26 mouse cellular contexts compared by ENCODE assay signal in the genomic region with DNA sequence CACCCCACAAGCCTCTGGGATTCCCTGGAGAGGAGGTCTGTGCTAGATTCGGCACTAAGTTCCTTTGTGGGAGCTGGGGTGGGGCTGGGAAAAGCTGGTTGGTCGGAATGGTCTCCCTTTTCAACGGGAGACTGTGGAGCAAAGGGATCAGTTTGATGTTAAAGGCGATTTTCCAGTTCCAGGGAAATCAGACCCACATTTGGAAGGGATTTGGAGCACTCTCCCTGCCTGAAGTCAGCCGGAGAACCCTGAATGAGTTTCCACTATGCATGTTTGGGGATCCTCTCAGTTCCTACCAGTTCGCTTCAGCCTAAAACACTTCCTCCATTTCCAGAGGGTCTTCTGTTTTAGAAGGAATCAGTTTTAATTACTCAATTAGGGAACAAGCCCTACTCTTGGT.
DNase-seq lines count a peak whose midpoint lies in the region; ATAC-seq and TF ChIP-seq lines count a peak whose summit lies in the region.
"Had no signal": no experiment of that assay in that cellular context is flagged by ENCODE, and none has a peak within 500 bp of the region (broad histone marks: within the 10 kb centered on the region; RNA-seq: fewer than 3 reads in every experiment).

No protein-coding gene starts in this region.

- peaks cover 38% of the 10 kb centered on the region for H3K4me1 ChIP-seq in heart, embryonic 10.5 days
- H3K4me1 ChIP-seq in ES-Bruce4 (ENCODE audit: control insufficient read depth, insufficient read depth, low read length) = peaks cover 12% of the 10 kb centered on the region
- H3K4me1 ChIP-seq in embryonic facial prominence, embryonic 14.5 days (ENCODE audit: control insufficient read depth, insufficient read depth, low read length) = peaks cover 35% of the 10 kb centered on the region

- no peak for ATAC-seq in embryonic facial prominence, embryonic 14.5 days (ENCODE audit: low read depth)
- ATAC-seq: forebrain, embryonic 16.5 days; inflammation-experienced regulatory T-cells, adult 6 months; liver, embryonic 12.5 days; lung, postnatal 0 days had no signal

- TF ChIP-seq CTCF in ES-Bruce4 (IDR thresholded peaks at IDR 0.05; ENCODE audit: low read depth, low read length) = no peak

- H3K4me3 ChIP-seq in heart, embryonic 10.5 days = no peak overlapping the region
- no peak overlapping the region for H3K4me3 ChIP-seq in ES-Bruce4 (ENCODE audit: low read depth, low read length)
- no peak overlapping the region for H3K4me3 ChIP-seq in embryonic facial prominence, embryonic 14.5 days (ENCODE audit: low read depth, low read length)
- H3K4me3 ChIP-seq: heart, embryonic 12.5 days; hindbrain, embryonic 10.5 days; hindbrain, embryonic 15.5 days; liver, embryonic 12.5 days had no signal

- WGBS in heart, embryonic 10.5 days = 77% methylated on average over 6 of the region's 6 CpGs
- WGBS in embryonic facial prominence, embryonic 14.5 days = 30% methylated on average over 6 of the region's 6 CpGs

- no peak overlapping the region for H3K27ac ChIP-seq in heart, embryonic 10.5 days
- peak overlapping the region; percentile 86 for H3K27ac ChIP-seq in ES-Bruce4 (ENCODE audit: insufficient read depth, low read length)
- H3K27ac ChIP-seq in embryonic facial prominence, embryonic 14.5 days (replicated peaks; ENCODE audit: low read depth, low read length) = 0 out of 2 replicates have a peak overlapping the region, but pooled peaks have one; percentile 30
- H3K27ac ChIP-seq: hindbrain, embryonic 10.5 days; hindbrain, embryonic 15.5 days; liver, embryonic 12.5 days; macrophage had no signal

- peak overlapping the region; percentile 28; the same call in 1 of the 2 replicates for H3K9ac ChIP-seq in ES-Bruce4 (ENCODE audit: low read depth, poor library complexity, severe bottlenecking)
- no peak overlapping the region for H3K9ac ChIP-seq in embryonic facial prominence, embryonic 14.5 days (ENCODE audit: low read depth, low read length)
- H3K9ac ChIP-seq: heart, embryonic 12.5 days; hindbrain, embryonic 15.5 days; liver, embryonic 12.5 days had no signal

- H3K9me3 ChIP-seq in heart, embryonic 10.5 days = no peaks in the 10 kb centered on the region
- H3K9me3 ChIP-seq in ES-Bruce4 (replicated peaks; ENCODE audit: control insufficient read depth, insufficient read depth, low read length, poor library complexity, severe bottlenecking) = no peaks in the 10 kb centered on the region
- H3K9me3 ChIP-seq in embryonic facial prominence, embryonic 14.5 days (ENCODE audit: control insufficient read depth, low read length) = no peaks in the 10 kb centered on the region
- H3K9me3 ChIP-seq: heart, embryonic 12.5 days; hindbrain, embryonic 10.5 days; hindbrain, embryonic 15.5 days; liver, embryonic 12.5 days had no signal

- TF ChIP-seq EP300 in ES-Bruce4 (IDR thresholded peaks at IDR 0.05; ENCODE audit: insufficient read depth, low read depth, low read length) = no peak

- intact Hi-C loops in heart, postnatal 10 days (cut with DNase I) = no loop called here

- no peaks in the 10 kb centered on the region for H3K27me3 ChIP-seq in heart, embryonic 10.5 days (ENCODE audit: insufficient read depth, poor library complexity, severe bottlenecking)
- H3K27me3 ChIP-seq in ES-Bruce4 (ENCODE audit: control insufficient read depth, insufficient read depth, low read length, poor library complexity, severe bottlenecking) = no peaks in the 10 kb centered on the region
- H3K27me3 ChIP-seq in embryonic facial prominence, embryonic 14.5 days (replicated peaks; ENCODE audit: control insufficient read depth, insufficient read depth, low read length) = no peaks in the 10 kb centered on the region
- H3K27me3 ChIP-seq: heart, embryonic 12.5 days; hindbrain, embryonic 15.5 days had no signal

- DNase-seq in adrenal gland, postnatal 14 days = peak; percentile 1
- no peak for DNase-seq in adrenal gland, postnatal 4 days (ENCODE audit: low spot score in 2 of 2)
- DNase-seq in heart, embryonic 10.5 days (ENCODE audit: low spot score) = peak; percentile 73
- no peak for DNase-seq in heart, postnatal 10 days
- DNase-seq in embryonic facial prominence, embryonic 14.5 days (ENCODE audit: low spot score) = peak; percentile 54
- DNase-seq in cerebellum, adult 11-12 months = no peak
- no peak for DNase-seq in yolk sac, embryonic 10.5 days (ENCODE audit: low spot score)
- DNase-seq: cerebellum, adult 11 months; cerebellum, adult 9-11 months; embryo, embryonic 11 days; gastrocnemius, postnatal 25 days; heart, adult 18-20 months; kidney, adult 18-20 months; lung, adult 18-20 months; midbrain, embryonic 14.5 days; thymus, adult 18-20 months; thymus, postnatal 25 days had no signal

- H3K36me3 ChIP-seq in heart, embryonic 10.5 days = no peaks in the 10 kb centered on the region
- no peaks in the 10 kb centered on the region for H3K36me3 ChIP-seq in ES-Bruce4 (ENCODE audit: control insufficient read depth, insufficient read depth, low read length, poor library complexity, severe bottlenecking)
- H3K36me3 ChIP-seq in embryonic facial prominence, embryonic 14.5 days (ENCODE audit: control insufficient read depth, insufficient read depth, low read length) = no peaks in the 10 kb centered on the region
- H3K36me3 ChIP-seq: heart, embryonic 12.5 days; hindbrain, embryonic 10.5 days; hindbrain, embryonic 15.5 days; liver, embryonic 12.5 days had no signal

- no peak overlapping the region for H3K4me2 ChIP-seq in embryonic facial prominence, embryonic 14.5 days (ENCODE audit: low read depth, low read length)
- H3K4me2 ChIP-seq: heart, embryonic 12.5 days; hindbrain, embryonic 15.5 days; liver, embryonic 12.5 days had no signal

- TF ChIP-seq POLR2A in ES-Bruce4 (IDR thresholded peaks at IDR 0.05; ENCODE audit: insufficient read depth, low read length) = no peak

Comparison
In these comparisons a context has a peak if more than half of its experiments do, and no peak if none do; other contexts are left out.
1. DNase-seq: peak in adrenal gland, postnatal 14 days (single experiment), heart, embryonic 10.5 days (single experiment) and embryonic facial prominence, embryonic 14.5 days (single experiment); none in adrenal gland, postnatal 4 days (0 of 2), heart, postnatal 10 days (0 of 2), cerebellum, adult 11-12 months (single experiment) and yolk sac, embryonic 10.5 days (single experiment).